Mouse (Mus musculus): ENCODE results near the gene Rbms1. TPM values are rescaled to one million over a fixed set of nuclear protein-coding genes. Genes with fewer than 3 reads are reported as not detected.

The Rbms1 gene
- polyA plus RNA-seq, 1 experiment from 2014 or later: 77.3 TPM

- DNase-seq (ENCODE audit: low read depth, low spot score): no peak
- in situ Hi-C loops (cut with MboI; ENCODE audit: low pct_unique_long_range_greater_than_20kb): no loop called here
- no peak for TF ChIP-seq CTCF (IDR thresholded peaks at IDR 0.05)
- CTCF ChIA-PET: interaction anchor here (1.0 to 3.1 kb wide), 3 partner anchors 10 to 28 kb away, joined by 3 to 13 read pairs (median 11); no protein-coding TSS in a partner anchor
- H3K27me3 ChIP-seq: no peaks in the 10 kb centered on the region
- no peak for ATAC-seq
- POLR2A ChIA-PET: no interaction called here
Measured at GRCm38 (mm10) chr2:60918401-60918800, 44.6 kb downstream of the Rbms1 start.

- in situ Hi-C loops (cut with MboI; ENCODE audit: low pct_unique_long_range_greater_than_20kb): no loop called here
- no peaks in the 10 kb centered on the region for H3K27me3 ChIP-seq
- no peak for TF ChIP-seq CTCF (IDR thresholded peaks at IDR 0.05)
- ATAC-seq: no peak
- ChIA-PET POLR2A (no interaction called here), CTCF (interaction anchor here (1.4 kb wide), 1 partner anchor 9 kb away, joined by 7 read pairs; no protein-coding TSS in a partner anchor)
- no peak for DNase-seq (ENCODE audit: low read depth, low spot score)
Measured at GRCm38 (mm10) chr2:60914524-60915280, 48.3 kb downstream of the Rbms1 start.

- ATAC-seq (no peak), DNase-seq (ENCODE audit: low read depth, low spot score) (no peak)
- no peaks in the 10 kb centered on the region for H3K27me3 ChIP-seq
- POLR2A ChIA-PET: no interaction called here
- CTCF ChIA-PET: no interaction called here
- TF ChIP-seq CTCF (IDR thresholded peaks at IDR 0.05): no peak
- in situ Hi-C loops (cut with MboI; ENCODE audit: low pct_unique_long_range_greater_than_20kb): no loop called here
Measured at GRCm38 (mm10) chr2:60913281-60913680, 49.7 kb downstream of the Rbms1 start.

GRCm38 (mm10) chr2:60911716-60912115, 51.3 kb downstream of the Rbms1 start:
- H3K27me3 ChIP-seq: no peaks in the 10 kb centered on the region
- in situ Hi-C loops (cut with MboI; ENCODE audit: low pct_unique_long_range_greater_than_20kb): no loop called here
- no peak for DNase-seq (ENCODE audit: low read depth, low spot score)
- ChIA-PET POLR2A (no interaction called here), CTCF (interaction anchor here (1.7 kb wide), 1 partner anchor 10 kb away, joined by 6 read pairs; no protein-coding TSS in a partner anchor)
- no peak for TF ChIP-seq CTCF (IDR thresholded peaks at IDR 0.05)
- no peak for ATAC-seq

GRCm38 (mm10) chr2:60910820-60911219, 52.2 kb downstream of the Rbms1 start:
- in situ Hi-C loops (cut with MboI; ENCODE audit: low pct_unique_long_range_greater_than_20kb): no loop called here
- ATAC-seq (no peak), DNase-seq (ENCODE audit: low read depth, low spot score) (no peak)
- no peaks in the 10 kb centered on the region for H3K27me3 ChIP-seq
- ChIA-PET POLR2A (no interaction called here), CTCF (no interaction called here)
- TF ChIP-seq CTCF (IDR thresholded peaks at IDR 0.05): no peak

GRCm38 (mm10) chr2:60908551-60908950, 54.4 kb downstream of the Rbms1 start:
- POLR2A ChIA-PET: no interaction called here
- no peak for ATAC-seq
- in situ Hi-C loops (cut with MboI; ENCODE audit: low pct_unique_long_range_greater_than_20kb): loop anchor here (10.0 kb wide), 1 partner anchor 496 kb away; no protein-coding TSS in a partner anchor
- CTCF ChIA-PET: interaction anchor here (1.3 kb wide), 1 partner anchor 8 kb away, joined by 3 read pairs; no protein-coding TSS in a partner anchor
- no peak for TF ChIP-seq CTCF (IDR thresholded peaks at IDR 0.05)
- no peaks in the 10 kb centered on the region for H3K27me3 ChIP-seq
- no peak for DNase-seq (ENCODE audit: low read depth, low spot score)

- ATAC-seq: no peak
- H3K27me3 ChIP-seq: no peaks in the 10 kb centered on the region
- in situ Hi-C loops (cut with MboI; ENCODE audit: low pct_unique_long_range_greater_than_20kb): loop anchor here (10.0 kb wide), 1 partner anchor 497 kb away; no protein-coding TSS in a partner anchor
- no peak for DNase-seq (ENCODE audit: low read depth, low spot score)
- no peak for TF ChIP-seq CTCF (IDR thresholded peaks at IDR 0.05)
- POLR2A ChIA-PET: no interaction called here
- CTCF ChIA-PET: interaction anchor here (1.3 kb wide), 1 partner anchor 9 kb away, joined by 3 read pairs; no protein-coding TSS in a partner anchor
Measured at GRCm38 (mm10) chr2:60908116-60908515, 54.9 kb downstream of the Rbms1 start.

GRCm38 (mm10) chr2:60905283-60905682, 57.7 kb downstream of the Rbms1 start:
- TF ChIP-seq CTCF (IDR thresholded peaks at IDR 0.05): peak; percentile 70
- H3K27me3 ChIP-seq: no peaks in the 10 kb centered on the region
- ATAC-seq (no peak), DNase-seq (ENCODE audit: low read depth, low spot score) (no peak)
- POLR2A ChIA-PET: no interaction called here
- in situ Hi-C loops (cut with MboI; ENCODE audit: low pct_unique_long_range_greater_than_20kb): loop anchor here (10.0 kb wide), 1 partner anchor 500 kb away; no protein-coding TSS in a partner anchor
- CTCF ChIA-PET: interaction anchor here (0.6 to 3.0 kb wide), 12 partner anchors 9 to 549 kb away, joined by 3 to 13 read pairs (median 4); no protein-coding TSS in a partner anchor

GRCm38 (mm10) chr2:60904141-60904540, 58.9 kb downstream of the Rbms1 start:
- ChIA-PET POLR2A (interaction anchor here (0.7 kb wide), 2 partner anchors 25 to 404 kb away, joined by 5 to 7 read pairs; no protein-coding TSS in a partner anchor), CTCF (interaction anchor here (1.5 to 3.0 kb wide), 3 partner anchors 14 to 25 kb away, joined by 4 to 13 read pairs (median 11); no protein-coding TSS in a partner anchor)
- no peak for DNase-seq (ENCODE audit: low read depth, low spot score)
- in situ Hi-C loops (cut with MboI; ENCODE audit: low pct_unique_long_range_greater_than_20kb): loop anchor here (10.0 kb wide), 1 partner anchor 501 kb away; no protein-coding TSS in a partner anchor
- no peaks in the 10 kb centered on the region for H3K27me3 ChIP-seq
- no peak for ATAC-seq
- no peak for TF ChIP-seq CTCF (IDR thresholded peaks at IDR 0.05)

- no peak for DNase-seq (ENCODE audit: low read depth, low spot score)
- ChIA-PET POLR2A (interaction anchor here (0.7 kb wide), 2 partner anchors 25 to 405 kb away, joined by 5 to 7 read pairs; no protein-coding TSS in a partner anchor), CTCF (no interaction called here)
- ATAC-seq: no peak
- TF ChIP-seq CTCF (IDR thresholded peaks at IDR 0.05): no peak
- no peaks in the 10 kb centered on the region for H3K27me3 ChIP-seq
- in situ Hi-C loops (cut with MboI; ENCODE audit: low pct_unique_long_range_greater_than_20kb): loop anchor here (10.0 kb wide), 1 partner anchor 501 kb away; no protein-coding TSS in a partner anchor
Measured at GRCm38 (mm10) chr2:60903535-60903934, 59.5 kb downstream of the Rbms1 start.
